Mouse (Mus musculus) cerebellum, adult 11-12 months (tissue): ENCODE results near the gene Cp.
"Not testable (repeated sequence)": the region's sequence is repeated elsewhere in the genome, so short reads cannot be mapped to it uniquely, and the experiment has no call there.

Source experiments
- DNase-seq: peaks from one replicate; pipeline ENCODE4 v3.0.0; 2022

Cp gene

GRCm38 (mm10) chr3:20007759-20008158 is 50.9 kb downstream of the Cp start:
- DNase-seq, result no peak

GRCm38 (mm10) chr3:20010464-20010863 is 53.6 kb downstream of the Cp start:
- no peak for DNase-seq

GRCm38 (mm10) chr3:20010905-20011304 is 54.1 kb downstream of the Cp start:
- not testable (repeated sequence) for DNase-seq

GRCm38 (mm10) chr3:20014454-20014853 is 57.6 kb downstream of the Cp start:
- DNase-seq, result no peak

GRCm38 (mm10) chr3:20018076-20018475 is 61.2 kb downstream of the Cp start:
- no peak for DNase-seq

- DNase-seq, result no peak
Measured at GRCm38 (mm10) chr3:20023832-20024231, 67.0 kb downstream of the Cp start.

GRCm38 (mm10) chr3:20026481-20026880 is 69.6 kb downstream of the Cp start:
- DNase-seq, result no peak

- no peak for DNase-seq
Measured at GRCm38 (mm10) chr3:20026996-20027689, 70.3 kb downstream of the Cp start.

GRCm38 (mm10) chr3:20027788-20028187 is 70.9 kb downstream of the Cp start:
- DNase-seq, result no peak

GRCm38 (mm10) chr3:20028640-20029039 is 71.8 kb downstream of the Cp start:
- no peak for DNase-seq

- DNase-seq, result no peak
Measured at GRCm38 (mm10) chr3:20030807-20031206, 74.0 kb downstream of the Cp start.

GRCm38 (mm10) chr3:20033761-20034718 is 77.2 kb downstream of the Cp start:
- DNase-seq, result no peak

GRCm38 (mm10) chr3:20034719-20035404 is 78.0 kb downstream of the Cp start, which contains the start of gene Hps3:
Gene Hps3, minus strand, starts transcription at chr3:20035315.
- DNase-seq, result peak; percentile 85

GRCm38 (mm10) chr3:20036069-20036468 is 79.2 kb downstream of the Cp start:
- DNase-seq, result no peak

- DNase-seq, result not testable (repeated sequence)
Measured at GRCm38 (mm10) chr3:20041461-20041860, 84.6 kb downstream of the Cp start.

- not testable (repeated sequence) for DNase-seq
Measured at GRCm38 (mm10) chr3:20044736-20045135, 87.9 kb downstream of the Cp start.

- peak; percentile 95 for DNase-seq
Measured at GRCm38 (mm10) chr3:20057306-20058196, 100.7 kb downstream of the Cp start, which contains the start of gene Hltf. Gene Hltf, plus strand, starts transcription at chr3:20057811.

GRCm38 (mm10) chr3:20058197-20058541 is 101.3 kb downstream of the Cp start:
- no peak for DNase-seq
